Mouse (Mus musculus): ENCODE measurements around the gene Aph1b.

The Aph1b gene

DNA sequence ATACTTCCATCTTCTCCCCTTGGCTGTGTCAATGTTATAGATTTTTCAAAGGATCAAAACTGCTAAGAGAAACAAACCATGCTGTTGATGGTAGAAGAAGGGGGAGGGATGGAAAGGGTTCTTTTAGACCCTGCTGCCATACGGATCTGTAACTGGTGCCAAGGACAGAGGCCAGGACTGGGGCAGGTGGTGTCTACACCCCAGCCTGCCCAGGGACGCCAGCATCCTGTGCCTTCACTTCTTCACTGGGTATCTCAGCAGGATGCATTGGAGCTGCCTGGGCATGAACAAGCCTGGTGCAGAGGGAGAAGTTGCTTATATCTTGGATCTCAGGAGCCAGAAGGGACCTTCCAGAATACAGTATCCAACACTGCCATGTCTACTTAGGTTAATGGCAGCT lies 50.8 kb downstream of the Aph1b start:
- no peak for DNase-seq (ENCODE audit: low read depth, low spot score)

GRCm38 (mm10) chr9:66739516-66739915 lies 55.8 kb downstream of the Aph1b start:
- DNase-seq (ENCODE audit: low read depth, low spot score), result no peak

- no peak for DNase-seq (ENCODE audit: low read depth, low spot score)
Measured at GRCm38 (mm10) chr9:66736551-66736950, 58.7 kb downstream of the Aph1b start.

GRCm38 (mm10) chr9:66736016-66736415 lies 59.3 kb downstream of the Aph1b start:
- no peak for DNase-seq (ENCODE audit: low read depth, low spot score)

DNA sequence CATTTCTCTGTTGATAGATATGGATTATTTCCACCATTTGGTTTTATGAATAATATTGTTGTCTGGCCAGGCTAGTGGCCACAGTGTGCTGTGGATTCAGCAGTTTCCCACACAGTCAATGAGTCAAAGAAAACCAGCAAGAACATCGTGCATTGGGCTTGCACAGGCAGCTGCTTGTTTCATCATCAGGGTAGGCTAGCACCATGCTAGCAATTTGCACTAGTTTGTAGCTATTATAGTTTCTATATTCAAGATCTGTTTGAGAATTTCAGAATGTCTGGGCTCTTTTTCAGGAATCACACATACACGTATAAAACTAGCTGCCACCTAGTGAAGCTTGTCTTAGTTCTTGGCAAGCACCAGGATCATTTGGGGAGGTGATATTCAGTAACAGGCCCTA lies 60.2 kb downstream of the Aph1b start:
- DNase-seq (ENCODE audit: low read depth, low spot score), result no peak

GRCm38 (mm10) chr9:66734568-66734967 lies 60.7 kb downstream of the Aph1b start:
- no peak for DNase-seq (ENCODE audit: low read depth, low spot score)

GRCm38 (mm10) chr9:66732791-66733691 lies 62.2 kb downstream of the Aph1b start:
- DNase-seq (ENCODE audit: low read depth, low spot score), result no peak

DNA sequence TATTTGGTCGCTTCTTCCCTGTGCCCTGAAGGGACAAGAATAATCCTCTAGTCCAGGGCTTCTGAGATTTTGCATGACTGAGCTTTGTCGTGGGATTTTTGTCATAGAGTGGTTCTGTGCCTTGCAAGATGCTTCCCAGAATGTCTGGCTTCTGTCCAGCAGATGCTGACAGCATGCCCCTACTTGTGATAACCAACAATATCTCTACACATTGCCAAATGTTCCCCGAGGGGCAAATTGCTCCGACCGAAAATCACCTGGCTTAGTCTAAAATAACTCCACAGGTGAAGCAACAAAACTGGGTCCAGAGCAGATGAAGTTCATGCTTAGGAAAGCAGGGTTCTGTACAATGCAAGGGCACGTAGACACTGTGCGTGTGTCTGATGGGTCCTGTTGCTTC lies 64.0 kb downstream of the Aph1b start:
- no peak for DNase-seq (ENCODE audit: low read depth, low spot score)

GRCm38 (mm10) chr9:66730556-66730955 lies 64.7 kb downstream of the Aph1b start:
- no peak for DNase-seq (ENCODE audit: low read depth, low spot score)

DNA sequence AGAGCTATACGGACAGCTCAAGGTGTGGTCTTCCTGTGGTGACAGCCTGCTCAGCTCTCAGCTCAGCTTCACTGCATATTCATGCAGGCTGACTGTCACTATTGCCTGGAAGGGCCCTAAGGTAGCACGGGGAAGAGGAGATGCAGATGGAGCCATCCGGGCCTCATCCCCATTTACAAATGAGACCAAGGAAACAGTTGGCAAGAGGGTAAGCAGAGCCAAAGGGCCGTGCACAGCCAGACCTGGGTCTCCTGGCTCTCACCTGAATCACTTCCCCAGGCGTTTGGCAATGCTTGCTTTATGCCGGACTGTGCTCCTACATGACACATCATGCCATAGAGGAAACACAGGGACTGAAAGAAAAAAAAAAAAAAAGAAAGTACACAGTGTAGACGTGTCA lies 68.0 kb downstream of the Aph1b start:
- no peak for DNase-seq (ENCODE audit: low read depth, low spot score)

- DNase-seq (ENCODE audit: low read depth, low spot score), result no peak
Measured at GRCm38 (mm10) chr9:66725591-66725990, 69.7 kb downstream of the Aph1b start.
